Mouse (Mus musculus) G1E (cell line): ENCODE measurements around the gene Srp68. TPM values are rescaled to one million over a fixed set of nuclear protein-coding genes. Genes with fewer than 3 reads are reported as not detected.
A peak's percentile ranks its signal among the peaks of the same experiment; 100 is the strongest.

ENCODE experiments used
- ATAC-seq: 2 replicates; pipeline ENCODE4 v1.8.0; 2016; ENCODE audit warnings: mild to moderate bottlenecking; ENCODE audit not compliant: insufficient number of reproducible peaks, poor library complexity, low FRiP score, severe bottlenecking; ENCODE audit errors: extremely low read depth
- DNase-seq: peaks from one replicate; pipeline ENCODE4 v3.0.0; 2012; ENCODE audit warnings: low spot score
- H3K27me3 ChIP-seq: 2 replicates; pipeline ENCODE4 v1.6.1; 2012; ENCODE audit warnings: mild to moderate bottlenecking, low read length, inconsistent platforms; ENCODE audit not compliant: insufficient read depth
- H3K36me3 ChIP-seq: replicated peaks from 2 replicates; pipeline ENCODE3; 2012; ENCODE audit warnings: mild to moderate bottlenecking, inconsistent platforms
- H3K4me1 ChIP-seq: 2 replicates; pipeline ENCODE4 v1.6.1; 2012; ENCODE audit warnings: low read depth, low read length, inconsistent platforms, mixed read lengths; ENCODE audit not compliant: insufficient read depth
- H3K4me3 ChIP-seq: 2 replicates; pipeline ENCODE4 v1.5.1; 2012; ENCODE audit warnings: low read depth, mild to moderate bottlenecking, inconsistent platforms, low read length, moderate library complexity, mixed read lengths
- H3K9me3 ChIP-seq: replicated peaks from 2 replicates; pipeline ENCODE4 v1.6.1; 2012; ENCODE audit warnings: inconsistent platforms
- CTCF ChIP-seq: IDR thresholded peaks from 2 replicates; pipeline ENCODE4 v1.5.1; 2012; ENCODE audit warnings: low read depth, low read length, inconsistent platforms, mixed read lengths
- GATA1 ChIP-seq: IDR thresholded peaks from 2 replicates; pipeline ENCODE4 v1.6.1; 2012; ENCODE audit warnings: borderline replicate concordance, low read length, inconsistent platforms, mixed read lengths
- GATA2 ChIP-seq: IDR thresholded peaks from 2 replicates; pipeline ENCODE4 v1.6.1; 2012; ENCODE audit warnings: low read depth, low read length, inconsistent platforms, borderline replicate concordance
- POLR2AphosphoS5 ChIP-seq: IDR thresholded peaks from 2 replicates; pipeline ENCODE4 v1.6.1; 2012; ENCODE audit warnings: low read depth, low read length, inconsistent platforms; ENCODE audit not compliant: insufficient replicate concordance
- TAL1 ChIP-seq: conservative IDR thresholded peaks from 2 replicates; pipeline ENCODE4 v1.6.1; 2012; ENCODE audit warnings: low read depth, low read length, inconsistent platforms, mixed read lengths
- polyA plus RNA-seq: library from polyadenylated mRNA; stranded (reverse); fragments of >175 nt; gene quantifications from 2 replicates; pipeline ENCODE4 v1.2.3, GENCODE M21; 2012
- total RNA-seq, 2 experiments: library from RNA; stranded (forward) in 1 of 2; stranded (reverse) in 1 of 2; fragments of 200-1000 nt in 1 of 2; fragments of >200 nt in 1 of 2; fragmentation: Nextera tagmentation in 1 of 2; gene quantifications; 2 replicates each; pipeline ENCODE4 v1.2.3; 2014 to 2017

Srp68 gene
- total and polyA plus RNA-seq, 3 experiments: 35.1 to 79.1 (median 49.3) TPM

DNA sequence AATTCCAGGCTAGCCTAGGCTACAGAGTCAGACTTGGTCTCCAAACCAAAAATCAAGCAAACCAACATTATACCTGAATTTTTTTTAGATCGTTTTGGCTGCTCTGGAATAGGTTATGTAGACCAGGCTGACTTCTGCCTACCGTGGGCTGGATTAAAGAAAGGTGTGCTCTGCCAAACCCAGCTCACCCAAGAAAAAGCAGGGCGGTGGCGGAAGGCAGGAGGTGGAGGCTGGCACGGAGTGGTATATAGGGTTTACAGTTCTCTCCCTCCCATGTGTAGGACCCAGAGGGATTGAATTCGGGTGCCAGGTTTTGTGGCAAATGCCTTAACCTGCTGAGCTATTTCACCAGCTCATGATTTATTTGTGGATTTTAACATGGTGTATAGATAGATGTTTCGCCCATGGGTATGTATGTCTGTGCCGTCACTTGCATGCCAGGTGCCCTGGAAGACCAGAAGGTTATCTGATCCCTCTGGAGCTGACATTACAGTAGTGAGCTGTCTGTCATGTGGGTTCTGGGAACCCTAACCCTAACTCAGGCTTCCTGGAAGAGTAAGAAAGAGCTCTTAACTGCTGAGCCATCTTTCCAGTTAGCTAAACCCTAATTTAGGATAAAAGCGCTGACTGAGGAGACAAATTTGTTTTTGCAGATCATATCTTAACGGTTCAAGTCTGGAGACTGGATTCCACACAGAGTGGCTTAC is 33.2 kb upstream of the Srp68 start, which contains the start of gene Exoc7:
TSS of gene Exoc7 (minus strand) at position 215 of the 707 bp plus-strand sequence.
- H3K4me3 ChIP-seq: peak within 1 kb of the TSS; percentile 79
- H3K36me3 ChIP-seq: peaks cover 32% of the 10 kb centered on the region
- no peaks in the 10 kb centered on the region for H3K9me3 ChIP-seq
- TF ChIP-seq TAL1 (peak; percentile 42), CTCF (no peak)
- H3K27me3 ChIP-seq: no peaks in the 10 kb centered on the region
- H3K4me1 ChIP-seq: peaks cover 34% of the 10 kb centered on the region
- no peak for ATAC-seq
- DNase-seq: no peak

DNA sequence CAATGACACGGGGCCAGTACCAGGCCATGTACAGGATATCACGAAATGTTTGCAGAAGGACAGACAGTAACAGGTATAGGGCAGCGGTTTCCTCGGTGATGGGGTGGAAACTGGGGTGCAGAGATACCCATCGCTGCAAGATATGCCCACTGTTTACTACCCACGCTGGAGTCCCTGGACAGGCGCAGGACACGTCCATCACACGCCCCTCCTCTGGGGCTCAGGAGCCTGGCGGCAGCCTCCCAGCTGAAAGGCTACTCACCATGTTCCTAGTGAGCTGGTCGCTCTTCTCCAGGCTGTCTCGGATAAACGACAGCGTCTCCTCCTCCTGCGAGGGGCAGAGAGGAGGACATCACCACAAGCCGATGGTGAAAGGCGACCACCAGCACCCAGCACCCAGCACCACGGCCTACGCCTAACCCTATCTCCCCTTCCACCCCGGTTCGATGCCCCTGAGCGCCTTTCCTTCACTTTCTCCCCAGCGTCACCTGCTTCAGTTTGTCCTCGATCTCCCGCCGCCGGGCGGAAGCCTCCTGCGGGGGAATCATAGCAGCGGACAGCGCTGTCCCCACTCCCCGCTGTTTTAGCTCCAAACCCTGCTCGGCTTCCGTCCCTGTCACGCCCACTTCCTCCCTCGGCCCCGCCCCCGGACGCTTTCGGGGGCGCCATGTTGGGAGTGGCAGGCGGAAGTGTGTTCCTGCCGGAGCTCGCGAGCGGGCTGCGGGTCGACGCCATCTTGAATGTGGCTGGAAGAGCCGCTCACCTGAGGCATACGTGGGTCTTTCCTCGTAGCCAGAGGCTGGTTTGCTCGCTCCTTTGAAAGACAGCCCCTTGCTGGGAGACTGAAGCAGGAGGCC is 32.3 kb upstream of the Srp68 start:
- H3K36me3 ChIP-seq: peaks cover 40% of the 10 kb centered on the region
- H3K27me3 ChIP-seq: no peaks in the 10 kb centered on the region
- peaks cover 34% of the 10 kb centered on the region for H3K4me1 ChIP-seq
- DNase-seq: peak; percentile 65
- H3K4me3 ChIP-seq: peak overlapping the region; percentile 79
- peak; percentile 76 for ATAC-seq
- TF ChIP-seq TAL1 (no peak), GATA2 (no peak), CTCF (no peak), POLR2AphosphoS5 (no peak), GATA1 (no peak)
- H3K9me3 ChIP-seq: no peaks in the 10 kb centered on the region

DNA sequence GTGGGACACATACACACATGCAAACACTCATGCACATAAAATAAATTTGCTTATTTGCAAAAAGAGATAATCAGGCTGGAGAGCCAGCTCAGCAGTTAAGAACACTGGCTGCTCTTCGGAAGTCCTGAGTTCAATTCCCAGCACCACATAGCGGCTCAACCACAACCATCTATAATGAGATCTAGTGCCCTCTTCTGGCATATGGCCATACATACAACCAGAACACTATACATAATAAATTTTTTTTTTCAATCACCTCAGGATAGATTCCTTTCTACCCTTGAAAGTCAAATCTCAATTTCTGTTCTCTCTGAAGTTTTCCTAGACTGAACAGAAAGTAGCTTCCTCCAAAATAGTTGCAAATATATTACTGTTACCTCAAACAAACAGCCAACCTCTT is 31.4 kb upstream of the Srp68 start:
- H3K9me3 ChIP-seq: no peaks in the 10 kb centered on the region
- peaks cover 34% of the 10 kb centered on the region for H3K4me1 ChIP-seq
- H3K4me3 ChIP-seq: no peak overlapping the region
- peaks cover 49% of the 10 kb centered on the region for H3K36me3 ChIP-seq
- no peak for DNase-seq
- no peaks in the 10 kb centered on the region for H3K27me3 ChIP-seq
- TF ChIP-seq CTCF: no peak
- TF ChIP-seq GATA2: no peak
- TF ChIP-seq POLR2AphosphoS5: no peak
- no peak for TF ChIP-seq TAL1
- no peak for TF ChIP-seq GATA1
- no peak for ATAC-seq

DNA sequence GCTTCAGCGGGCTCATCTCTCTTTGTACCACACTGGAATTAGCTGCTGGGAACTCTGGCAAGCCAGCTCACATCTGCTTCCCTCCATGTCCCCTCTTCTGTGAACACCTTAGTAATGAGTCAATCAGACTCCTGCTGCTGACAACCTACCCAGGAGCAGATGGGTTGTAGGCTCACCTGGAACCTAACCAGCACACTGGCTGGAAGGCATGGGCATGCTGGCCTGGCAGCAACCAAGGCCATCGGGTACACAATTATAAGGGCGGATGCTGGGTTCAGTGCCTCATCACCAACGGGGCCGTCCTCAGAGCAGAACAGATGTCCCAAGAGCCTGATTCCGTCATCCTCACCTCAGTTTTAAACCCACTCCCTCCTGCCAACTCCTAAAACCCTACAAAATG is 24.6 kb upstream of the Srp68 start:
- peaks cover 99% of the 10 kb centered on the region for H3K36me3 ChIP-seq
- peaks cover 7% of the 10 kb centered on the region for H3K4me1 ChIP-seq
- DNase-seq: no peak
- TF ChIP-seq TAL1 (no peak), GATA2 (no peak), GATA1 (no peak), POLR2AphosphoS5 (no peak), CTCF (no peak)
- no peak for ATAC-seq
- H3K27me3 ChIP-seq: no peaks in the 10 kb centered on the region
- H3K9me3 ChIP-seq: no peaks in the 10 kb centered on the region
- no peak overlapping the region for H3K4me3 ChIP-seq

DNA sequence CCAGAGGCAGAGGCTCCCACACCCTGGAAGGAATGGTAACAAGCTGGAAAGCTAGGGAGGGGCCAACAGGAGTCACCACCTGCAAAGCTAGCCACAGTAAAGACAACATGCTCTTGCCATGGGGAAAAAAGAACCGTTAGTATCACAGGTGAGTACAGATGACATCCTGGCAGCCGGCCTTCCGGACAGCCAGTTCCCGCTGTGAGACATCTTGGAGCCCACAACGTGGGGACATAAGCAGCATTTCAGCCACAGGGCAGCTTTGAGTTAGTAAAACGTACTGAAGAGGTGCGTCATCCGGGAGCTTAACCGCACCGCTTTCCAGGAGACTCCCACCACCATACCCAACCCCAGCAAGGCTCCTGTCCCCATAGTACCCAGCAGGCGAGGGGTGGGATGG is 24.2 kb upstream of the Srp68 start:
- Histone ChIP-seq H3K27me3 (no peaks in the 10 kb centered on the region), H3K36me3 (peaks cover 99% of the 10 kb centered on the region), H3K9me3 (no peaks in the 10 kb centered on the region), H3K4me3 (no peak overlapping the region), H3K4me1 (peaks cover 9% of the 10 kb centered on the region)
- TF ChIP-seq TAL1 (no peak), POLR2AphosphoS5 (no peak), CTCF (no peak), GATA2 (no peak), GATA1 (no peak)
- ATAC-seq (no peak), DNase-seq (no peak)

DNA sequence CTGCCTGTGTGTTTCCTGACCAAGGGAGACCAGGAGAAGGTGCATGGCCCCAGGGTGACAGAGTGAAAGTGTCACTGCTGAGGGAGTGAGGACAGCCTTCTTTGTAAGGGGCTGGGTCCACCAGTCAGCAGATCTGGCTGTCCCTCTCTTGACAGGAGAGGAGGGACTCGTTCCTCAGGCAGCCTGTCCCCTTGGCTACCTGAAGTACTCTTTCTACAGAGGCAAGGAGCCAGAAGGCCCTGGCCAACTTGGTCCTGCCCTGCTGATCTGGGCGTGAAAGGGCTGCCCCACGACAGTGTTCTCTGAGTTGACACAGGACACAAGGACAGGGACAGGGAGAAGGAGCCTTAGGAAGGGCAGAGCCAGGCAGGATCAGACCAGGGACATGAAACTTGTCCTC is 23.0 kb upstream of the Srp68 start:
- Histone ChIP-seq H3K4me3 (no peak overlapping the region), H3K4me1 (peaks cover 9% of the 10 kb centered on the region), H3K9me3 (no peaks in the 10 kb centered on the region), H3K27me3 (no peaks in the 10 kb centered on the region), H3K36me3 (peaks cover 98% of the 10 kb centered on the region)
- TF ChIP-seq CTCF (no peak), POLR2AphosphoS5 (no peak), GATA1 (no peak)
- DNase-seq (no peak), ATAC-seq (no peak)
